Mouse (Mus musculus) kidney, postnatal 0 days (tissue): Measurements from ENCODE around the gene Tns3. TPM values are rescaled to one million over a fixed set of nuclear protein-coding genes. Genes with fewer than 3 reads are reported as not detected.

Experiments
- ATAC-seq: fragments of 200-750 bp; cut with Nextera tagmentation; replicated peaks from 2 replicates; pipeline ENCODE4 v1.8.0; 2017; ENCODE audit warnings: low read depth, moderate number of reproducible peaks, moderate TSS enrichment, moderate library complexity; ENCODE audit not compliant: low FRiP score
- DNase-seq: peaks from one replicate; pipeline ENCODE4 v3.0.0-alpha.2; 2016; ENCODE audit warnings: low spot score
- H3K27ac ChIP-seq: fragments of 300-500 bp; sonication (generic); 2 replicates; pipeline ENCODE4 v1.5.1; 2014; ENCODE audit warnings: mild to moderate bottlenecking
- H3K27me3 ChIP-seq: fragments of 300-500 bp; sonication (generic); 2 replicates; pipeline ENCODE4 v1.6.1; 2014; ENCODE audit warnings: low read length, mixed read lengths; ENCODE audit not compliant: insufficient read depth
- H3K36me3 ChIP-seq: fragments of 300-500 bp; sonication (generic); 2 replicates; pipeline ENCODE4 v1.6.1; 2014; ENCODE audit warnings: low read length, mixed read lengths; ENCODE audit not compliant: insufficient read depth
- H3K4me1 ChIP-seq: fragments of 300-500 bp; sonication (generic); replicated peaks from 2 replicates; pipeline ENCODE4 v1.6.1; 2014; ENCODE audit warnings: antibody characterized with exemption, low read length, mixed read lengths; ENCODE audit not compliant: insufficient read depth
- H3K4me2 ChIP-seq: fragments of 300-500 bp; sonication (generic); 2 replicates; pipeline ENCODE4 v1.6.1; 2014; ENCODE audit warnings: mild to moderate bottlenecking, low read length, moderate library complexity, mixed read lengths
- H3K4me3 ChIP-seq: fragments of 300-500 bp; sonication (generic); replicated peaks from 2 replicates; pipeline ENCODE4 v1.5.1; 2014; ENCODE audit warnings: low read depth, low read length
- H3K9ac ChIP-seq: fragments of 300-500 bp; sonication (generic); 2 replicates; pipeline ENCODE4 v1.6.1; 2014; ENCODE audit warnings: low read depth, low read length
- H3K9me3 ChIP-seq: fragments of 300-500 bp; sonication (generic); replicated peaks from 2 replicates; pipeline ENCODE4 v1.6.1; 2016; ENCODE audit warnings: low read length, inconsistent platforms, mixed read lengths
- CTCF ChIP-seq: IDR thresholded peaks from 2 replicates; pipeline ENCODE4 v1.5.1; 2016; ENCODE audit warnings: antibody characterized with exemption, low read depth, mild to moderate bottlenecking, moderate library complexity
- WGBS: fragments of 180-500 bp; shearing (Covaris S2); extraction: QIAGEN DNeasy Blood & Tissue Kit; methylation state at CpG from one replicate; pipeline ENCODE4 v1.1.7; 2014; 5-methylcytosine and 5-hydroxymethylcytosine counted together
- polyA plus RNA-seq: library from polyadenylated mRNA; unstranded; fragments of >200 nt; fragmentation: Nextera tagmentation; extraction: Ambion mirVana; gene quantifications from 2 replicates; pipeline ENCODE4 v1.2.1, GENCODE M21; 2015

The Tns3 gene
- polyA plus RNA-seq, 1 experiment from 2014 or later: 17.6 TPM

DNA sequence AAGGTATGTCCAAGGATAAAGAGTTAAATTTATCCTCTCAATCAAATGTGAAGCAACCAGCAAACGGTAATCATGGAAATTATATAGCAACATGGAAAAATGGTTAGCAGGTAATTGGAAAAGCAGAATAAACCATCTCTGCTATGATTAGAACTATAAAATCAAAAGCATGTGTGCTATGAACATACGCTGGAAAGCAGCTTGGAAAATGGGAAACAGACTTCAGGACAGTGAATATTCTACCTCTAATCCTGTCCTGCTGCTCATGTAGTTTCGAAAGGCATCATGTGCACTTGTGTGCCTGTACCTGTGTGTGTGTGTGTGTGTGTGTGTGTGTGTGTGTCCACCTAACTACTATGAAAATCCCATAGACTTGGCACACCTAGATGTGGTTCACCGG lies 226.1 kb downstream of the Tns3 start:
- Histone ChIP-seq H3K27me3 (no peaks in the 10 kb centered on the region), H3K9ac (no peak overlapping the region), H3K27ac (no peak overlapping the region), H3K36me3 (peaks cover 82% of the 10 kb centered on the region), H3K4me1 (no peaks in the 10 kb centered on the region), H3K9me3 (no peaks in the 10 kb centered on the region), H3K4me3 (no peak overlapping the region), H3K4me2 (no peak overlapping the region)
- TF ChIP-seq CTCF: no peak
- no peak for ATAC-seq
- no peak for DNase-seq
- 91% methylated on average over 4 of the region's 4 CpGs for WGBS

DNA sequence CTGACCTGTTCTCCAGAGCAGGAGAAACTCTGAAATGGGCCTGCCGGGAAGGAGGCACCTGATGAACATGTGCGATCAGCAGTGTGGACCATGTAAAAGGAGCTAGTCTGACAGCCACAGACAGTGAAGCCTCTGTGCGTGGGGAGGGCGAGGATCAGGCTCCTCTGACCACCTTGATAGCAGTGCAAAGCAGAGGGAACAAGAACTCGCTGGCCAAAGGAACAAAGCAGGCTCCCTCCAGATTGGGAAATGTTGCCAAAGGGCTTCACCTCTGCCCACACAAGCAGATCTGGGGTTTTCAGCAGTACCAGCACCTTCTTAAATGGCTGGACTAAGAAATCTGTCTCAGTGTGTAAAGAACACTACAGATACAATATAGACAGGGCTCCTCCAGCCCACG lies 229.2 kb downstream of the Tns3 start:
- DNase-seq (no peak), ATAC-seq (no peak)
- H3K27ac ChIP-seq: no peak overlapping the region
- H3K36me3 ChIP-seq: peaks cover 80% of the 10 kb centered on the region
- no peaks in the 10 kb centered on the region for H3K9me3 ChIP-seq
- 95% methylated on average over 6 of the region's 6 CpGs for WGBS
- H3K4me3 ChIP-seq: no peak overlapping the region
- no peak overlapping the region for H3K4me2 ChIP-seq
- no peaks in the 10 kb centered on the region for H3K27me3 ChIP-seq
- TF ChIP-seq CTCF: no peak
- H3K9ac ChIP-seq: no peak overlapping the region
- no peaks in the 10 kb centered on the region for H3K4me1 ChIP-seq

DNA sequence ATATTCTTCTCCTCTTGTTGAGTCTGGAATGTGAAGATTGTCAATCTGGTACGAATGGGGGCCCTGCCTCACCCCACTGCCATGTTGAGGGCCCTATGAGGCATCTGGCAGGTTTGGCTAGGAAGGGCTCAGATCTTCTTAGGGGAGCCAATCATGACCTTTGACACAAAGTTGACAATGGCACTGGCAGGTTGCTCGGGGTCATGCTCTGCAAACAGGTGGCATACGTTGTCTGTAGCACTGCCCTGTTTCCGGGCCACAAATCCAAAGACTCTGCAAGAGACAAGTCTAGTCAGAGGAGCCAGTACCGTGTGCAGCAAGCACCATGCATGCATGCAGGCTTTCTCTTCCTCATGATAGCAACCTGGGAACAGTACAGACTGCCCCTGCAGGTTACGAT lies 230.0 kb downstream of the Tns3 start:
- Histone ChIP-seq H3K4me2 (no peak overlapping the region), H3K36me3 (peaks cover 76% of the 10 kb centered on the region), H3K27me3 (no peaks in the 10 kb centered on the region), H3K27ac (no peak overlapping the region), H3K9ac (no peak overlapping the region), H3K4me1 (no peaks in the 10 kb centered on the region), H3K9me3 (no peaks in the 10 kb centered on the region), H3K4me3 (no peak overlapping the region)
- TF ChIP-seq CTCF: no peak
- ATAC-seq (no peak; the same call in 1 of the 2 replicates), DNase-seq (no peak)
- 75% methylated on average over 6 of the region's 6 CpGs for WGBS

DNA sequence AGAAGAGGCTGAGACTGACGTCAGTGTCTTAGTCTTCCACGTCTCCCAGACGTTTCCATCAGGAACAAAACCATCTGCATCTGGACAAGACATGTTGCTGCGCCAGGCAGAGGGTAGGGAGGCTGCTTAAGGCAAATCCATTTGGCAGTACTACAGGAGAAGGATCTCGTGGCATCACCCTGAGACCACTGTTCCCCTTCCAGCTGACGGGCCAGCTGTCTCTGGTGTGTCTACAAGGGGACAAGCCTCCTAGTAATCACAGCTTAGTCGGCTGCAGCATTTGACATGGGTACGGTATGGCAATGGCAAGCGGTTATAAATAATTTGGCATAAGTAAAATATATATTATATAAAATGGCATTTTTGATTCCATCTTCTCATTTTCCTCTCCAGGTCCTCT lies 230.9 kb downstream of the Tns3 start:
- Histone ChIP-seq H3K36me3 (peaks cover 68% of the 10 kb centered on the region), H3K27me3 (no peaks in the 10 kb centered on the region), H3K4me3 (no peak overlapping the region), H3K9ac (no peak overlapping the region), H3K4me1 (no peaks in the 10 kb centered on the region), H3K4me2 (no peak overlapping the region), H3K9me3 (no peaks in the 10 kb centered on the region), H3K27ac (no peak overlapping the region)
- ATAC-seq: no peak
- DNase-seq: no peak
- no peak for TF ChIP-seq CTCF
- WGBS: 92% methylated on average over 9 of the region's 9 CpGs

DNA sequence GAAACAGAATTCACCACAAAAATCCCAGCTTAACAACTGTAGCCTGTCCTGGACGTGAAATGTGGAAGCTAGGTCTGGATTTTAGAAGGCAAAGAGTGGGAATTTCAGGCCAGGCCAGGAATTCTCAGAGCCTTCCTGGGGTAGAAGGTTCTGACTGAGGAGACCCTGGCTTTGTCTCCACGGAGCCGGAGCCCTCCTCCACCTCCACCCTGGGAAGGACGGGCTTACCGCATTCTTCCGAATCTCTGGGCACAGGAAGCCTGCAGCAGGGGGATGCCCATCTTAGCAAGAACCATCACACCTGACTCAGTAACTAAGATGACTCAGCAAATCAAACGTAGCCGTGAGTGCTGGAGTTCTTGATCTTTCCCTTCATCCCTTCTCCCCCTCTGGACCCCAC lies 231.4 kb downstream of the Tns3 start:
- ATAC-seq: no peak
- H3K4me3 ChIP-seq: no peak overlapping the region
- no peak for DNase-seq
- no peak overlapping the region for H3K27ac ChIP-seq
- no peaks in the 10 kb centered on the region for H3K27me3 ChIP-seq
- no peaks in the 10 kb centered on the region for H3K9me3 ChIP-seq
- 89% methylated on average over 8 of the region's 8 CpGs for WGBS
- peaks cover 63% of the 10 kb centered on the region for H3K36me3 ChIP-seq
- H3K9ac ChIP-seq: no peak overlapping the region
- TF ChIP-seq CTCF: no peak
- H3K4me1 ChIP-seq: no peaks in the 10 kb centered on the region
- H3K4me2 ChIP-seq: no peak overlapping the region

DNA sequence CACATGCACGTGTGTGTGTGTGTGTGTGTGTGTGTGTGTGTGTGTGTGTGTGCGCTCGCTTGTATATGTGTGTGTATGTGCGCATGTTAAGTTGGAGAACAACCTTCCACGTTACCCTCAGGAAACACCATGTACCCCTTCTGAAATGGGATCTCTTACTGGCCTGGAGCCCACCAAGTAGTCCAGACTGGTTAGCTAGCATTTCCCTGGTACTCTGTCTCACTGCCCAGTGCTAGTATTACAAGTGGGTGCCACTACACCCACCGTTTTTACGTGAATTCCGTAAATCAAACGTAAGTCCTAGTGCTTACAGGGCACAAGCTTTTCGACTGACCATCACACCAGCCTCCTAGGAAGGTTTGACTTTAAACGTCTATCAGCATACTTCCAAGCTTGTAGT lies 236.7 kb downstream of the Tns3 start:
- Histone ChIP-seq H3K4me2 (no peak overlapping the region), H3K36me3 (0 out of 2 replicates have a peak, but pooled peaks cover 12% of the 10 kb centered on the region), H3K27ac (no peak overlapping the region), H3K4me1 (peaks cover 6% of the 10 kb centered on the region; the same call in 1 of the 2 replicates), H3K9me3 (no peaks in the 10 kb centered on the region), H3K27me3 (no peaks in the 10 kb centered on the region), H3K4me3 (no peak overlapping the region), H3K9ac (no peak overlapping the region)
- no peak for ATAC-seq
- no peak for TF ChIP-seq CTCF
- DNase-seq: no peak
- WGBS: 87% methylated on average over 11 of the region's 11 CpGs

DNA sequence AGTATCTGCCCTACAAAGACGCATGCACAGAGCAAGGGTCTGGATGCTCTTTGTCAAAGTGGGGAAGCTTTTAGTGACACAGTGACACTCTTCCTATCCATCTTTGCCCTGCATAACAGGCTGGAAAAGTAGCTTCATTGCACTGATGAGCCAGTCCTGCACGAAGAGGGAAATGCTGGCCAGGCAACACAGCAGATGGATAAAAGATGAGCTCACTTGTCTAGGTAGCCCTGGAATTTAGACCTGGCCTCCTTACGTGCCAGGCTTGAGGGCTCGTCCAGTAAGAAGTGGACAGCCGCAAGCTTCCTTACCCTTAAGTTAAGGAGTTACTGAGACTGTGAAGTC lies 239.1 kb downstream of the Tns3 start:
- 77% methylated on average over 5 of the region's 5 CpGs for WGBS
- Histone ChIP-seq H3K4me1 (peaks cover 6% of the 10 kb centered on the region; the same call in 1 of the 2 replicates), H3K4me2 (no peak overlapping the region), H3K36me3 (no peaks in the 10 kb centered on the region), H3K27me3 (no peaks in the 10 kb centered on the region), H3K9ac (no peak overlapping the region), H3K4me3 (no peak overlapping the region), H3K27ac (peak overlapping the region; percentile 78), H3K9me3 (no peaks in the 10 kb centered on the region)
- no peak for TF ChIP-seq CTCF
- DNase-seq (no peak), ATAC-seq (no peak; the same call in 1 of the 2 replicates)
